Mouse (Mus musculus) kidney, adult 2 months (tissue): ENCODE measurements around the gene Scaper.

Experiments
- CTCF ChIP-seq: fragments of 200-500 bp; conservative IDR thresholded peaks from 2 replicates; pipeline ENCODE4 v1.5.1; 2011; ENCODE audit warnings: low read depth, mild to moderate bottlenecking, control low read depth, low read length, moderate library complexity, mixed read lengths; ENCODE audit not compliant: insufficient read depth, insufficient read length
- POLR2A ChIP-seq: fragments of 200-500 bp; IDR thresholded peaks from one replicate; pipeline ENCODE4 v1.6.1; 2011; ENCODE audit warnings: low read depth, low read length, control low read depth

GRCm38 (mm10) chr9:55932482-55932881 lies 5.4 kb downstream of the Scaper start:
- no peak for TF ChIP-seq CTCF
- no peak for TF ChIP-seq POLR2A
